Mouse (Mus musculus): ENCODE measurements at regions not wholly inside any gene's neighbourhood (a gene's known extent, or its start where the extent isn't known, plus 50 kb on each side); places are given as distances from the start of the nearest gene placed in this dataset.

DNA sequence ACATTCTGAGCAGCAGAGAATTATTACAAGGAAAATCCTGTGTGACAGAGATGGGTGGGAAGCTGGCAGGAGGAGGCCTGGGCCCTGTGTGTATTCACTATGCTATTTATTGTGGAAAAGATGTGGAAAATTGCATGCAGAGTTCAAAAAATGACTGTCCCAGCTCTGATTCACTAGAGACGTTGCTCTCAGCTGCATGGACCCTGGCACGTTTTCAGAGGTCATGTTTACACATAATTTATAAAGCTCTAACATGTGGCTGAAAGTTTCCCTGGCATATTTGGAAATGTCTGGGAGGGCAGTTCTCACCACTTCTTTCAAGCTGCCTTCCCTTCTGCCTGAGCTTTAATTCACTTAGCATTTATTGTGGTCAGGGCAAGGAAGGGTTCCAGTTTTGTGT is 73.6 kb downstream of the Bmp2 start:
- no peak for TF ChIP-seq POLR2A (IDR thresholded peaks at IDR 0.05; ENCODE audit: insufficient read depth, low read depth, low read length)
- no peak for TF ChIP-seq CTCF (IDR thresholded peaks at IDR 0.05; ENCODE audit: insufficient read depth, low read depth, low read length)

All from olfactory bulb, adult 2 months (tissue).